Mouse (Mus musculus) heart, embryonic 15.5 days (tissue): Measurements from ENCODE around the gene Map3k7cl. TPM values are rescaled to one million over a fixed set of nuclear protein-coding genes. Genes with fewer than 3 reads are reported as not detected.

ENCODE experiments used
- ATAC-seq: fragments of 200-750 bp; cut with Nextera tagmentation; replicated peaks from 2 replicates; pipeline ENCODE4 v1.8.0; 2017; ENCODE audit warnings: low read depth, moderate TSS enrichment; ENCODE audit not compliant: insufficient number of reproducible peaks, insufficient read depth, low FRiP score
- H3K27ac ChIP-seq: fragments of 300-500 bp; sonication (generic); 2 replicates; pipeline ENCODE4 v1.5.1; 2015; ENCODE audit warnings: mild to moderate bottlenecking, inconsistent platforms
- H3K27me3 ChIP-seq: fragments of 300-500 bp; sonication (generic); 2 replicates; pipeline ENCODE4 v1.6.1; 2015; ENCODE audit warnings: inconsistent platforms
- H3K36me3 ChIP-seq: fragments of 300-500 bp; sonication (generic); 2 replicates; pipeline ENCODE4 v1.6.1; 2015; ENCODE audit warnings: mild to moderate bottlenecking, inconsistent platforms
- H3K4me1 ChIP-seq: fragments of 300-500 bp; sonication (generic); replicated peaks from 2 replicates; pipeline ENCODE4 v1.6.1; 2015; ENCODE audit warnings: inconsistent platforms
- H3K4me2 ChIP-seq: fragments of 300-500 bp; sonication (generic); 2 replicates; pipeline ENCODE4 v1.6.1; 2015; ENCODE audit warnings: inconsistent platforms, mild to moderate bottlenecking, moderate library complexity
- H3K4me3 ChIP-seq: fragments of 300-500 bp; sonication (generic); 2 replicates; pipeline ENCODE4 v1.5.1; 2015; ENCODE audit warnings: mild to moderate bottlenecking, inconsistent platforms
- H3K9ac ChIP-seq: fragments of 300-500 bp; sonication (generic); 2 replicates; pipeline ENCODE4 v1.6.1; 2015; ENCODE audit warnings: mild to moderate bottlenecking, inconsistent platforms
- H3K9me3 ChIP-seq: fragments of 300-500 bp; sonication (generic); replicated peaks from 2 replicates; pipeline ENCODE4 v1.6.1; 2016; ENCODE audit warnings: inconsistent platforms
- WGBS: fragments of 180-500 bp; shearing (Covaris S2); methylation state at CpG from one replicate; pipeline ENCODE4 v1.1.7; 2015; ENCODE audit warnings: mixed read lengths; 5-methylcytosine and 5-hydroxymethylcytosine counted together
- polyA plus RNA-seq: library from polyadenylated mRNA; unstranded; fragments of >200 nt; fragmentation: Nextera tagmentation; extraction: Ambion mirVana; gene quantifications from 2 replicates; pipeline ENCODE4 v1.2.1, GENCODE M21; 2015

Map3k7cl gene
- polyA plus RNA-seq, 1 experiment from 2014 or later, result 1.0 TPM

GRCm38 (mm10) chr16:87612218-87612838 lies 59.2 kb downstream of the Map3k7cl start:
- peaks cover 8% of the 10 kb centered on the region; the same call in 1 of the 2 replicates for H3K4me1 ChIP-seq
- no peak for ATAC-seq
- no peak overlapping the region for H3K9ac ChIP-seq
- no peak overlapping the region for H3K27ac ChIP-seq
- H3K4me3 ChIP-seq, result no peak overlapping the region
- no peaks in the 10 kb centered on the region for H3K9me3 ChIP-seq
- no peaks in the 10 kb centered on the region for H3K36me3 ChIP-seq
- no peaks in the 10 kb centered on the region for H3K27me3 ChIP-seq
- 74% methylated on average over 15 of the region's 15 CpGs for WGBS
- peak overlapping the region; percentile 56; the same call in 1 of the 2 replicates for H3K4me2 ChIP-seq

- H3K9ac ChIP-seq, result no peak overlapping the region
- H3K27me3 ChIP-seq, result no peaks in the 10 kb centered on the region
- no peaks in the 10 kb centered on the region for H3K4me1 ChIP-seq
- no peaks in the 10 kb centered on the region for H3K36me3 ChIP-seq
- H3K27ac ChIP-seq, result no peak overlapping the region
- no peak overlapping the region for H3K4me2 ChIP-seq
- H3K4me3 ChIP-seq, result no peak overlapping the region
- WGBS, result 73% methylated on average over 6 of the region's 6 CpGs
- ATAC-seq, result no peak
- H3K9me3 ChIP-seq, result no peaks in the 10 kb centered on the region
These were observed 64.2 kb downstream of the Map3k7cl start for GRCm38 (mm10) chr16:87617377-87617776.

- no peak for ATAC-seq
- H3K4me3 ChIP-seq, result no peak overlapping the region
These were observed 68.1 kb downstream of the Map3k7cl start for GRCm38 (mm10) chr16:87621246-87621645.

GRCm38 (mm10) chr16:87623881-87624280 lies 70.8 kb downstream of the Map3k7cl start:
- Histone ChIP-seq H3K27me3 (no peaks in the 10 kb centered on the region), H3K9ac (no peak overlapping the region), H3K4me2 (no peak overlapping the region), H3K4me1 (no peaks in the 10 kb centered on the region), H3K4me3 (no peak overlapping the region), H3K27ac (no peak overlapping the region), H3K36me3 (no peaks in the 10 kb centered on the region), H3K9me3 (0 out of 2 replicates have a peak, but pooled peaks cover 7% of the 10 kb centered on the region)
- ATAC-seq, result no peak
- WGBS, result 83% methylated on average over 5 of the region's 5 CpGs

More at GRCm38 (mm10) chr16:87621246-87621645, 68.1 kb downstream of the Map3k7cl start:
- Histone ChIP-seq H3K36me3 (no peaks in the 10 kb centered on the region), H3K4me1 (no peaks in the 10 kb centered on the region), H3K4me2 (no peak overlapping the region), H3K27ac (no peak overlapping the region), H3K9me3 (no peaks in the 10 kb centered on the region), H3K9ac (no peak overlapping the region), H3K27me3 (no peaks in the 10 kb centered on the region)
- 78% methylated on average over 3 of the region's 3 CpGs for WGBS

GRCm38 (mm10) chr16:87624937-87625336 lies 71.8 kb downstream of the Map3k7cl start:
- Histone ChIP-seq H3K9ac (no peak overlapping the region), H3K4me1 (no peaks in the 10 kb centered on the region), H3K27ac (no peak overlapping the region), H3K4me3 (no peak overlapping the region), H3K9me3 (0 out of 2 replicates have a peak, but pooled peaks cover 7% of the 10 kb centered on the region), H3K4me2 (no peak overlapping the region), H3K36me3 (no peaks in the 10 kb centered on the region), H3K27me3 (no peaks in the 10 kb centered on the region)
- ATAC-seq, result no peak
- WGBS, result 83% methylated on average over 2 of the region's 2 CpGs

GRCm38 (mm10) chr16:87625341-87625740 lies 72.2 kb downstream of the Map3k7cl start:
- no peak for ATAC-seq
- Histone ChIP-seq H3K27me3 (no peaks in the 10 kb centered on the region), H3K36me3 (no peaks in the 10 kb centered on the region), H3K4me3 (no peak overlapping the region), H3K27ac (no peak overlapping the region), H3K4me1 (no peaks in the 10 kb centered on the region), H3K9me3 (0 out of 2 replicates have a peak, but pooled peaks cover 7% of the 10 kb centered on the region), H3K9ac (no peak overlapping the region), H3K4me2 (no peak overlapping the region)
- 63% methylated on average over 3 of the region's 3 CpGs for WGBS

- no peak overlapping the region for H3K9ac ChIP-seq
- no peak overlapping the region for H3K4me3 ChIP-seq
- no peak for ATAC-seq
- H3K36me3 ChIP-seq, result no peaks in the 10 kb centered on the region
- H3K9me3 ChIP-seq, result 0 out of 2 replicates have a peak, but pooled peaks cover 7% of the 10 kb centered on the region
- no peaks in the 10 kb centered on the region for H3K4me1 ChIP-seq
- H3K27me3 ChIP-seq, result no peaks in the 10 kb centered on the region
- WGBS, result 93% methylated on average over 8 of the region's 8 CpGs
- no peak overlapping the region for H3K27ac ChIP-seq
- no peak overlapping the region for H3K4me2 ChIP-seq
These were observed 72.7 kb downstream of the Map3k7cl start for GRCm38 (mm10) chr16:87625816-87626215.

GRCm38 (mm10) chr16:87626696-87627095 lies 73.6 kb downstream of the Map3k7cl start:
- no peaks in the 10 kb centered on the region for H3K27me3 ChIP-seq
- 97% methylated on average over 4 of the region's 4 CpGs for WGBS

GRCm38 (mm10) chr16:87634709-87635108 lies 81.6 kb downstream of the Map3k7cl start:
- no peak overlapping the region for H3K27ac ChIP-seq
- no peak overlapping the region for H3K4me2 ChIP-seq
- H3K27me3 ChIP-seq, result no peaks in the 10 kb centered on the region
- H3K9me3 ChIP-seq, result no peaks in the 10 kb centered on the region
- H3K4me3 ChIP-seq, result no peak overlapping the region
- no peak overlapping the region for H3K9ac ChIP-seq
- H3K4me1 ChIP-seq, result no peaks in the 10 kb centered on the region
- ATAC-seq, result no peak
- H3K36me3 ChIP-seq, result no peaks in the 10 kb centered on the region

More at GRCm38 (mm10) chr16:87626696-87627095, 73.6 kb downstream of the Map3k7cl start:
- H3K4me1 ChIP-seq, result no peaks in the 10 kb centered on the region
- no peak overlapping the region for H3K9ac ChIP-seq
- no peak for ATAC-seq
- 0 out of 2 replicates have a peak, but pooled peaks cover 7% of the 10 kb centered on the region for H3K9me3 ChIP-seq
- no peaks in the 10 kb centered on the region for H3K36me3 ChIP-seq
- H3K27ac ChIP-seq, result no peak overlapping the region
- no peak overlapping the region for H3K4me3 ChIP-seq
- H3K4me2 ChIP-seq, result no peak overlapping the region

- ATAC-seq, result no peak
These were observed 82.2 kb downstream of the Map3k7cl start for GRCm38 (mm10) chr16:87635213-87635755.

GRCm38 (mm10) chr16:87635841-87636240 lies 82.7 kb downstream of the Map3k7cl start:
- H3K4me2 ChIP-seq, result no peak overlapping the region
- no peak overlapping the region for H3K9ac ChIP-seq
- 44% methylated on average over 4 of the region's 4 CpGs for WGBS
- H3K9me3 ChIP-seq, result no peaks in the 10 kb centered on the region
- H3K36me3 ChIP-seq, result no peaks in the 10 kb centered on the region
- no peaks in the 10 kb centered on the region for H3K27me3 ChIP-seq
- H3K4me3 ChIP-seq, result no peak overlapping the region
- no peak for ATAC-seq
- no peaks in the 10 kb centered on the region for H3K4me1 ChIP-seq
- 0 out of 2 replicates have a peak overlapping the region, but pooled peaks have one; percentile 24 for H3K27ac ChIP-seq

More at GRCm38 (mm10) chr16:87635213-87635755, 82.2 kb downstream of the Map3k7cl start:
- no peaks in the 10 kb centered on the region for H3K27me3 ChIP-seq
- H3K9ac ChIP-seq, result no peak overlapping the region
- no peak overlapping the region for H3K27ac ChIP-seq
- 75% methylated on average over 6 of the region's 6 CpGs for WGBS
- no peak overlapping the region for H3K4me2 ChIP-seq
- no peaks in the 10 kb centered on the region for H3K9me3 ChIP-seq
- H3K36me3 ChIP-seq, result no peaks in the 10 kb centered on the region
- H3K4me3 ChIP-seq, result no peak overlapping the region
- no peaks in the 10 kb centered on the region for H3K4me1 ChIP-seq

GRCm38 (mm10) chr16:87638098-87638497 lies 85.0 kb downstream of the Map3k7cl start:
- Histone ChIP-seq H3K4me3 (no peak overlapping the region), H3K4me2 (no peak overlapping the region), H3K27ac (no peak overlapping the region), H3K27me3 (no peaks in the 10 kb centered on the region), H3K9me3 (no peaks in the 10 kb centered on the region), H3K9ac (no peak overlapping the region), H3K4me1 (no peaks in the 10 kb centered on the region), H3K36me3 (no peaks in the 10 kb centered on the region)
- 51% methylated on average over 1 of the region's 1 CpGs for WGBS
- no peak for ATAC-seq
